Mouse (Mus musculus) c-Kit-positive CD71-positive TER-119-positive erythroid progenitor cells, embryonic 14.5 days (primary cell): Measurements from ENCODE around the gene Stat5a.

Experiments used
- DNase-seq: peaks from one replicate; pipeline ENCODE4 v3.0.0-alpha.2; 2013; ENCODE audit warnings: low spot score

The Stat5a gene

GRCm38 (mm10) chr11:100860198-100861048 lies 1.3 kb downstream of the Stat5a start:
- peak; percentile 70 for DNase-seq

- DNase-seq = no peak
Measured at GRCm38 (mm10) chr11:100861335-100861734, 2.2 kb downstream of the Stat5a start.

- no peak for DNase-seq
Measured at GRCm38 (mm10) chr11:100861836-100862235, 2.7 kb downstream of the Stat5a start.

- no peak for DNase-seq
Measured at GRCm38 (mm10) chr11:100863141-100863540, 4.0 kb downstream of the Stat5a start.

- DNase-seq = no peak
Measured at GRCm38 (mm10) chr11:100865618-100866017, 6.5 kb downstream of the Stat5a start.

- no peak for DNase-seq
Measured at GRCm38 (mm10) chr11:100870256-100870967, 11.3 kb downstream of the Stat5a start.

- no peak for DNase-seq
Measured at GRCm38 (mm10) chr11:100870968-100871350, 11.8 kb downstream of the Stat5a start.

GRCm38 (mm10) chr11:100875761-100876160 lies 16.6 kb downstream of the Stat5a start:
- no peak for DNase-seq

- DNase-seq = no peak
Measured at GRCm38 (mm10) chr11:100879321-100880078, 20.3 kb downstream of the Stat5a start.

- no peak for DNase-seq
Measured at GRCm38 (mm10) chr11:100883640-100884039, 24.5 kb downstream of the Stat5a start.

- DNase-seq = no peak
Measured at GRCm38 (mm10) chr11:100885472-100885871, 26.3 kb downstream of the Stat5a start.

GRCm38 (mm10) chr11:100886188-100886740 lies 27.1 kb downstream of the Stat5a start:
- peak; percentile 62 for DNase-seq

- no peak for DNase-seq
Measured at GRCm38 (mm10) chr11:100887236-100887635, 28.1 kb downstream of the Stat5a start.

- no peak for DNase-seq
Measured at GRCm38 (mm10) chr11:100887764-100888163, 28.6 kb downstream of the Stat5a start.

- DNase-seq = no peak
Measured at GRCm38 (mm10) chr11:100888348-100888820, 29.2 kb downstream of the Stat5a start.

- DNase-seq = no peak
Measured at GRCm38 (mm10) chr11:100890481-100890880, 31.3 kb downstream of the Stat5a start.

- peak; percentile 85 for DNase-seq
Measured at GRCm38 (mm10) chr11:100891256-100892123, 32.3 kb downstream of the Stat5a start.

GRCm38 (mm10) chr11:100892435-100892834 lies 33.3 kb downstream of the Stat5a start:
- DNase-seq = no peak

- peak; percentile 91 for DNase-seq
Measured at GRCm38 (mm10) chr11:100893482-100893881, 34.3 kb downstream of the Stat5a start.

GRCm38 (mm10) chr11:100894146-100894918 lies 35.2 kb downstream of the Stat5a start:
- DNase-seq = no peak
